Mouse (Mus musculus) cerebellum, adult 8-10 months (tissue): ENCODE results near the gene Fam104a.

ENCODE experiments used
- DNase-seq: peaks from one replicate; pipeline ENCODE4 v3.0.0; 2022

Fam104a gene

DNA sequence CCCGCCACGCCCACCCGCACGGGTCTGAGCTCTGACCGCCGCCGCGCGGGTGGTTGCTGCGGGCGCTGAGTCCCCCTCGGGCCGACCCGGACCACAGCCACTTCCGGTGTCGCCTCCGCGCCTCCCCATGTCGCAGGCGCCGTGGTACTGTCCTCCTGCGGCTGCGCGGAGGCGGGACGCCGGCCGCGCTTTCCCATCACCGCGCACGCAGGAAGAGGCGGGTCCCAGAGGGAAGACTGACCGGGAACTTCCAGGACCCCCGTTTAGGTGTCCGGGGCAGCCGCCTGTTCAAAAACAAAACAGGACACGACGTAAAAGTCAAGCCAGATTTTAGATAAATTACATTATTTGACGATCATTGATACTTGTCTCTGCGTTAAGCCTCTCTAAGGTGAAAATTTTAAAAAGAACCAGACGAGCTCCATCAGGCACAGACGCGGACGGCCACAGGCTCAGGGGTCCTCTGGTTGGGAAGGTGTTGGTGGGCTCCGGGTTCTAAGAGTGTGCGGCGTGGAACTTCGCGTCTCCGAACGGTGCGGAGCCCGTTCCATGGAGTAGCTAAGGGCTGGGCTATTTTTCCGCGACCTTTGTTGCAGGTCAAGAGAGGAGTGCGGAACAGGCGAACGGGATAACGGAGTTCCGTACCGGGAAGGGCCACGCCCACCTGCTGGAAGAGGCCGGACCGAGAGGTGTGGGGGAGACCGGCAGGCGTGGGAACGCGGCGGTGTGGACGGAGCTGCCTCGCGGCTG, at the start of gene Fam104a, which contains the start of gene D11Wsu47e:
Gene Fam104a, minus strand, starts transcription at position 199 of the 750 bp plus-strand sequence.
Gene D11Wsu47e, plus strand, starts transcription at position 456 of the 750 bp plus-strand sequence.
- DNase-seq, result peak; percentile 97

- DNase-seq, result no peak
Measured at GRCm38 (mm10) chr11:113731945-113732612, 48.1 kb upstream of the Fam104a start.

DNA sequence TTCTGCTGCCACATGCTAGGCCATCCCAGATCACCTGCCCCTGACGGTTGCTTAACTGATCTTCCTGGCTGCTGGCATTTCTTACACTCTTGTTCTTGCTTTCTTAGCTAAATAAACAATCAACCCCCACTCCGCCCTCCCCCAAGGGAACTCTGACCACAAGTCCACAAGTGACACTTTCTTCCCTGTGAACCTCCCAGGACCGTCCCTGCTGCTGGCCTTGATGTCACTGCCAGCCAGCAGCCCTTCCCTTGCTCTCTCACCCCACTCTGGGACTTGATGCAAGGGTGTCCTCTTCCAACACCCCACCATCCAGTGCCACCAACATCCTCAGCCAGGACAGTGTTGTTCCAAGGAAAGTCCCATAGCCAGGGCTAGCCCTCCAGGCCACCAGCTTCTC, 46.9 kb upstream of the Fam104a start:
- DNase-seq, result no peak

DNA sequence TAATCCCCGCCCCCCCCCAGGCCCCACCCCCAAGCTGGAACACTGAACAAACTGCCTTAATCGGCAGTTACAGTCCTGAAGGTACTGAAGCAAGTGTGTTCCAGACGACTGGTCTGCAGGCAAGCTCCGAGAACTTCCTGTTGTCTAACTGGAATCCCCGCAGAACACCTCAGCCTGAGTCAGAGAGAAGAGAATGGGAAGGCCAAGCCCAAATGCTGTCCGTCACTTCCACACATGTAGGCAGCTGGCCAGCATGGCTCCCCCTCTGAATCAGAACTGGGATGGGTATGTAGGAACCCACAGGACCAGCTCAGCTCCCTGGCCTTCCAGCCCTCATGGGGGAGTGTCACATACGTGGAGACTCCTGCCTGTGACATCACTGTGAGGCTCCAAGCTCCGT, 46.0 kb upstream of the Fam104a start:
- DNase-seq, result no peak

DNA sequence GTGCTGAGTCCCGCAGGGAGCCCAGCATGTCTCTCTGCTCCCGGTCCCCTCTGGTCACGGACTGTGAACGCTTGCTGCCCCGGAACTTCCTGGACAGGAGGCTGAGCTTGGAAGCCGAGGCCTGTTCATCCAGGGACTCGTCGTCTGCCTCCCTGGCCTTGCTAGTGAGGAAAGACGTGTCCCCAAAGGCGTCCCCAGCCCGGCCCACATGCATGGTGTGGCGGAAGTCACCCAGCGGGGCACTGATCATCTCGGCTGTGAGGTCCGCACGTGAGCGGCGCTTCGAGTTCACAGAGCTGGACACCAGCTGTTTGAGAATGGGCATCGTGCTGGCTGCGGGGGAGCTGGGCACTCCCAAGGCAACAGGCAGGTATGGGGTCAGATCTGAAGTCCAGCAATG, 45.3 kb upstream of the Fam104a start:
- no peak for DNase-seq

GRCm38 (mm10) chr11:113727992-113728391, 44.0 kb upstream of the Fam104a start:
- DNase-seq, result no peak

DNA sequence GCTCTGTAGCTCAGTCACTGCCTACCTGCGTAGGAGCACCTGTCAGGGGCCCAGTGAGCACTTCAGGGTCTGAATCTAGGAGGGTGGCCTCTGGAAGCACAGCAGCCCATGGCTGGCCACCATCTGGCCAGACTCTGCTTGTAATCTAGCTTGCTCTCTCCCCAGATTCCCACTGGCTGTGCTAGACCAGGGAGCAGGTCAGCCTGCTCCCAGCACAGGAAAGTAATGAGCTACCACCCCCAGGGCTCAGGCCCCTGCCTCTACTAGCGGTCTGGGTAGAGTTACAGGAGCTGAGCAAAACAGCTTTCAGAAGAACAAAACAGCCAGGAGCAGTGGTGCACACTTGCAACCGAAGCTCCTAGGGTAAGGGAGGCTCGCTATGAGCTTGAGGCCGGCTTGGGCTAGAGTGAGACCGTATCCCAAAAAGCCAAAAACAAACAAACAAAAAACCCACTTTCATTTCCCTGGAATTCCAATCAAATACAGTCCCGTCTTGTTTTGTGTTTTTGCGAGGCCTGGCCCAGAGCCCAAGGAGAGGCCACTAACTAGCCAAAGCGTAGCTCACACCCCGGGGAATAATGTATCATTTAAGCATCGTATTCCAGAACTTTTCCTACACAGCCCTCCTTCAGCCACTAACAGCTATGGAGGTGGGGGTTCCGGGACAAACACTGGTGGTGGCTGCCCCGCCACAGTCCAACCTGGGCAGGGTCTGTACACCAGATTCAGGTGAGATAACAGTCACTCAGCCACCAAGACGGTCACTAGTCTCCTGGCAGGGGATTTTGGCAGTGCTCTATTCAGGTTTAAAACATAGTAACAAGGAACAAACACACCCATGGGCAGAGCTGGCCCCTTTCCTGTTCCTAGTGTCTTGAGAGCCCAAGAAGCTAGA, 43.3 kb upstream of the Fam104a start:
- no peak for DNase-seq

GRCm38 (mm10) chr11:113725235-113726048, 41.5 kb upstream of the Fam104a start:
- DNase-seq, result no peak

DNA sequence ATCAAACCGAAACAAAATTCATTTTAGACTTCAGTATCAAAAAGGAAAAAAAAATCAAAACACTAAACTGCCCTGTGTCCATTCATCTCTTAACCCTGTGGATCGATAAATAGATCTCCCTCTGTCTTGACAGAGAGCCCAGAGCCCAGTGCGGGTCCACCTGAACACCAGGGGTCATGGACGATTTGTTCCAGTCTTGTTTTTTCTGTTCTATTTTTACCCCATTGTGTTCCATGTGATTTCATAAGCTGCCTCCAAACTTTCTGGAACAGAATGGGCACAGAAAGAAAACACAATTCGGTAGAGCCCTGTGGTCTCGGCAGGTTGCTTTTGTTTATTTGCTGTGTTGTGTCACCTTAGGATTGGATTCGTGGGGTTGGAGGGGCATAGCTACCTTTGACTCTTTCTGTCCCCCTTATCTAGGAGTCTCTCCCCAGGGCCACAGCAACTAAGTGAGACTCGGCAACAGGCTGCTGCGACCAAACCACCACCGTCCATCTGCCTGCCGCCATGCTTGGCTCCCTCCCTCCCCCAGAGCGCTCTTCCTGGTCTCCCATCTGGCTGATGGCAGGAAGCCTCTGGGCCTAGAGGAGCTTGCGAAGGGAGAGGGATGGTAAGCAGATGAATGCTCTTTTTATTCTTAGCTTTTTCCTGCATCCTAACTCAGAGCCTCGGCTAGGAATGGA, 38.6 kb upstream of the Fam104a start:
- DNase-seq, result no peak

DNA sequence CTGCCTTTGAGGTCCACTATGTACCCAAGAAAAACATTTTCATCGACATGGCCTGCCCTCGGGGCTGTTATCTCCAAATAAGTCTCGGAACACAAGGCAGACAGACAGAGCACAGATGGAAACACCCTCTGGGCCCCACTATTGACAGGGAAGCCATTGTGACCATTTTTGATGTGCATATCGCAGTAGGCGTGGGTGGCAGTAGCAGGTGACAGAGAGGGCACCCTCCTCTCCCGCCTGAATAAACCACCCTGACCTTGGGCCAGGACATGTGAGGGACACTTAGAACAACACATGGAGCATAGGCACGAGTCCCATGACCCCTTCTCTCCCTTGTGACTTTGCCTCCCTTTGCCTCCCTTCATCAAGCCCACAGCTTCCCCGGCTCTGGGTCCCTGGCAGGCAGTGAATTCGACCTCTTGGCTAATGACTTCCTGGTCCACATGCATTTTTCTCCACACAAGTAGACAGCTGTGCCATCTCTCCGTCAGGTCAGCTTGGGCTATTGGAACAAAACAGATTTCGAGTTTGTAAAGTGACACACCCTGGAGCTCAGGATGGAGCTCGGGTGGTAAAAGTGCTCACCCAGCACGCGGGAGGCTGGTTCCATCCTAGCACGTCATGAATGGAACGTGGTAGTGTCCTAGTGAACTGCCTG, 33.9 kb upstream of the Fam104a start:
- no peak for DNase-seq

GRCm38 (mm10) chr11:113716132-113716531, 32.2 kb upstream of the Fam104a start:
- no peak for DNase-seq

DNA sequence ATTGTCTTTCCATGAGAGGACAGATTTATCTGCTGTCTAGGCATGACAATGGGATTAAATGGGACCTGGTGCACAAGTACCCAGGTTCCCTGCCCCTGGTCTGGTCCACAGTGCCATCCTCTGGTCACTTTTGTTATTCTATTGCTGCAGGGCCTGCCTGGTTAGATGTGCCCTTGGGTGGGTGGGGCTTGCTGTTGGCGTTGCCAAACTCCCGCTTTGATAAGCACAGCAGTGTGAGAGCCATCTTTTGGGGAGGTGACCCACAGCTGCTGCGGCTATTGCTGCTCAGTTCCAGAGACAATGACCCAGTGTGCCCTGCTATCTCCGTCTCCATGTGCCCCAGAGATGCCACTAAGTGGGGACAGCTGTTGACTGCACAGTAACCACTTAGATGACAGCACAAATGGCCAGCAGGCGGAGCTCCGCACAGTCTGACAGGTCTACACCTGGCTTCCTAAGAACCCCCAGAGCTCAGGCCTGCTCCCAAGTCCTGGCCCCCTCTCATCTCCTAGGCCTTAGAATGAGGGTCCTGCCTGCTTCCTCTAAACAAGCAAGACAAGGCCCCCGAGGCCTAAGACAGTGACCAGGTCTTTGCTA, 31.2 kb upstream of the Fam104a start:
- DNase-seq, result no peak

DNA sequence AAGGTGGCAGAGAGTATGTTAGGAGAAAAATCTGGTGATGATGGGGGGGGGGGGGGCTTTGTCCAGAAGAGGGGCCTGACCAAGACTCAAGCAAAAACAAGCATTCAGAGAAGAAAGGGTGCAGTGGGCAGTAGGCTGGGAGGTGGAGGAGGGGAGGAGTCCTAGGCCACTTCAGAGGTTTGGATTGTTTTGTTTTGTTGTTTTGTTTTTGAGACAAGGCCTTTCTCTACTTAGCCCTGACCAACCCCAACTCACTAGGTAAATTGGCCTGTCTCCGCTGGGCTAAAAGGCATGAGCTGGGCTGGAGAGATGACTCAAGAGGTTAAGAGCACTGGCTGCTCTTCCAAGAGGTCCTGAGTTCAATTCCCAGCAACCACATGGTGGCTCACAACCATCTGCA, 27.1 kb upstream of the Fam104a start:
- no peak for DNase-seq

GRCm38 (mm10) chr11:113710257-113710777, 26.4 kb upstream of the Fam104a start:
- no peak for DNase-seq

GRCm38 (mm10) chr11:113709731-113710256, 25.8 kb upstream of the Fam104a start, which contains the start of gene Cpsf4l:
Cpsf4l (minus strand) TSS chr11:113710017.
- no peak for DNase-seq

GRCm38 (mm10) chr11:113709272-113709671, 25.3 kb upstream of the Fam104a start:
- DNase-seq, result no peak

GRCm38 (mm10) chr11:113708629-113709213, 24.8 kb upstream of the Fam104a start:
- no peak for DNase-seq

- no peak for DNase-seq
Measured at GRCm38 (mm10) chr11:113705966-113706652, 22.2 kb upstream of the Fam104a start.

DNA sequence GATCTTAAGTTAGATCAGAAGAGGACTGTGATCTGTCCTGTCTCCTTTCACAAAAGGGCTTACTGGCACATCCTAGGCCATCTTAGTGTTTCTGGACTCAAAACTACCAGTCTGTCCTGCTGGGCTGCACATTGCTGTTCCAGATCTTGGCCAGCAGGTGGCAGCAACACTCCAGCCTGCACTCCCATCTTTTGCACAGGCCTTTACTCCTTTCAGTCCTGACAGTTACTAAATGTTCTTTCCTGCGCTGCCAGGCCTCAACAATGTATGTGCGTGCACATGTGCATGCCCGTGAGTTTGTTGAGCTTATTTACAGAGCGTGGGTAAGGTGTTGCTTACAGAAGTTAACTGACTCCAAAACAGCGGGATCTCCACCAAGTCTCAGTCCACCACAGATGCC, 19.8 kb upstream of the Fam104a start:
- peak; percentile 78 for DNase-seq
